Mouse (Mus musculus): Measurements from ENCODE around the gene Scamp1. TPM values are rescaled to one million over a fixed set of nuclear protein-coding genes. Genes with fewer than 3 reads are reported as not detected.

The Scamp1 gene
- polyA plus RNA-seq, 1 experiment from 2014 or later = 74.9 TPM

DNA sequence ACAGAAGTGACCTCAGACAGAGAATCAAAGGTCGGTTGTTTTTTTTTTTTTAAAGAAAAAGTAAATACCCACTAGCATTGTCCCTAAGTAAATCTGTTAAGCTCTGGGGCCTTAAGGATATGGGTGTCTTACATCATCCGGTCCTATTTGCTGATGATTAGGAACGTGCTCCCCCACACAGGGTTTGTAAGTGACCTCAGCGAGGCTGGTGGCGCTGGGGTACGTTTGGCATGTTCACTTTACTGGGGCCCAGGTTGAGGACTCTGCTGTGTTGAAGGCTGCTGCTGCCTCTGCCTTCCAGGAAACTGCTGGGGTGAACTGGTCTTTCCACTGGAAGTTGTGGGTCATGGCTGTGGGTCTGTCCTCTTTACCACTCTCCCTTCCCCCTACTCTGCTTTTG lies 121.2 kb downstream of the Scamp1 start:
- no peak for TF ChIP-seq CTCF (IDR thresholded peaks at IDR 0.05)
- ATAC-seq (no peak), DNase-seq (ENCODE audit: low read depth, low spot score) (no peak)
- ChIA-PET CTCF (no interaction called here), POLR2A (no interaction called here)
- in situ Hi-C loops (cut with MboI; ENCODE audit: low pct_unique_long_range_greater_than_20kb) = no loop called here
- no peaks in the 10 kb centered on the region for H3K27me3 ChIP-seq

- no peak for DNase-seq (ENCODE audit: low read depth, low spot score)
- ChIA-PET CTCF (interaction anchor here (1.3 to 1.6 kb wide), 3 partner anchors 9 to 46 kb away, joined by 4 to 5 read pairs (median 4); no protein-coding TSS in a partner anchor), POLR2A (no interaction called here)
- TF ChIP-seq CTCF (IDR thresholded peaks at IDR 0.05) = no peak
- ATAC-seq = no peak
- in situ Hi-C loops (cut with MboI; ENCODE audit: low pct_unique_long_range_greater_than_20kb) = no loop called here
- no peaks in the 10 kb centered on the region for H3K27me3 ChIP-seq
Measured at GRCm38 (mm10) chr13:94159478-94160220, 126.0 kb downstream of the Scamp1 start.

DNA sequence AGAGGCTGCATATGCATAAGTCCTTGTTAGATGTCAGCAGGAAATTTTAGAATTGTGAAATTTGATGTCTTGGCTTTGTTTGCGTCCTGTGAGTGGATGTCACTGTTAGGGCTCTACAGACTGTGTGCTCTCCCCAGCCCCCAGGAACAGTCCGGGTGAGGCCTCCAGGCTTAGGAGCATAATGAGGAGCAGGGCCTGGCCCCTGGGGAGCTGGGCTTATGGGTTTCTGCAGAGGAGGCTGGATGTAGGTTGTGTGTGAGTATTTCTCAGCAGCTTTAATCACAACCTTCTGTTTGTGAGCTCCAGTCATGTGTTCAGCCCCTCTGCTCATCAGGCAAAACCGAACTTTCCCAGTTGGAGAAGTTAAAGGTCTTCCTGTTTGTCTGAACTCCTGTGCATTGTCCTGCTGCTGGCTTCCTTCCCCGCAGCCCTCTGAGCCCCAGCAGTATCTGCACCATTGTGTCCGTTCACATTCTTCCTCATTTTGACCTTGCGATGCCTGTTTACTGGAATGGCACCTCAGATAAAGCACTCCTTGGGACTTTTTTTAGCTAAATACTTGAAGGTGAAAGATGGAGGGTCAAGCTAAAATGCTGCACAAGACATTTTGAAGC lies 126.7 kb downstream of the Scamp1 start:
- no peaks in the 10 kb centered on the region for H3K27me3 ChIP-seq
- ChIA-PET CTCF (interaction anchor here (1.3 to 1.7 kb wide), 3 partner anchors 17 to 47 kb away, joined by 4 to 5 read pairs (median 4); no protein-coding TSS in a partner anchor), POLR2A (no interaction called here)
- no peak for DNase-seq (ENCODE audit: low read depth, low spot score)
- ATAC-seq = no peak
- no peak for TF ChIP-seq CTCF (IDR thresholded peaks at IDR 0.05)
- in situ Hi-C loops (cut with MboI; ENCODE audit: low pct_unique_long_range_greater_than_20kb) = no loop called here

DNA sequence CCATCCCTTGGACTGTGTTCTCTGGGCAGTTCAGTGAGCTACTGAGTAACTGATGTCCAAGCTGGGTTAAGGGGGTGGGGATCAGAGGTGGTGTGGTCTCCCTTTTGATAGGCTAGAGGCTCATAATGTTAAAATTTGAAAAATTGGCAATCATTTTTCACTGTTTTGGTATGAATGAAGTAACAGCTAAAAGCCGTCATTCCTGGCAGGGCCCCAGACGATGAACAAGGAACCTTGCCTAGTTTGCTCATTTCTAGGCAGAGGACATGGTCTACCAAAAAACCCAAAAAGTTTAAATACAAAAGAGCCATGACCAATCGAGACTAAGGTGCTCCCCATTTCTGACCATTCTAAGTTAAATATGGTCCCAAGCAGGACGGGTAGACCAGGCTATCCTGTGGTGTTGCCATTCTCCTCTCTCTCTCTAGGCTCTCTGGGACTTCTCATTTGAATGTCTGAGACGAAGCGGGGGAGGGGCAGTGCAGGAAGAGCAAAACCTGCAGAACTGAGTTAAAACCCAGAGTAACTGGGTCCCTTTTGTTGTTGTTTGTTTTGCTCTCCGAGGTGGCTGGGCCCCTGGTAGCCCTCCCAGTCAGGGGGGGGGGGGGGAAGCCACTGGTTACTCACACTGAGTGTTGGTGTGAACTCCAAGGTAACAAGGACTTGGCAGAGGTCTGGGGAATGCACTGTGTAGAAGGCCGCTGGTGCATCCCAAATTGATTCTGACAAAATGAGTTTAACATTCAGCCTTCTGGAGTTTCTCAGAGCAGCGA lies 129.8 kb downstream of the Scamp1 start:
- DNase-seq (ENCODE audit: low read depth, low spot score) (no peak), ATAC-seq (no peak)
- no peaks in the 10 kb centered on the region for H3K27me3 ChIP-seq
- CTCF ChIA-PET = interaction anchor here (0.8 to 1.5 kb wide), 2 partner anchors 14 to 19 kb away, joined by 3 to 6 read pairs; no protein-coding TSS in a partner anchor
- POLR2A ChIA-PET = no interaction called here
- no peak for TF ChIP-seq CTCF (IDR thresholded peaks at IDR 0.05)
- in situ Hi-C loops (cut with MboI; ENCODE audit: low pct_unique_long_range_greater_than_20kb) = no loop called here

DNA sequence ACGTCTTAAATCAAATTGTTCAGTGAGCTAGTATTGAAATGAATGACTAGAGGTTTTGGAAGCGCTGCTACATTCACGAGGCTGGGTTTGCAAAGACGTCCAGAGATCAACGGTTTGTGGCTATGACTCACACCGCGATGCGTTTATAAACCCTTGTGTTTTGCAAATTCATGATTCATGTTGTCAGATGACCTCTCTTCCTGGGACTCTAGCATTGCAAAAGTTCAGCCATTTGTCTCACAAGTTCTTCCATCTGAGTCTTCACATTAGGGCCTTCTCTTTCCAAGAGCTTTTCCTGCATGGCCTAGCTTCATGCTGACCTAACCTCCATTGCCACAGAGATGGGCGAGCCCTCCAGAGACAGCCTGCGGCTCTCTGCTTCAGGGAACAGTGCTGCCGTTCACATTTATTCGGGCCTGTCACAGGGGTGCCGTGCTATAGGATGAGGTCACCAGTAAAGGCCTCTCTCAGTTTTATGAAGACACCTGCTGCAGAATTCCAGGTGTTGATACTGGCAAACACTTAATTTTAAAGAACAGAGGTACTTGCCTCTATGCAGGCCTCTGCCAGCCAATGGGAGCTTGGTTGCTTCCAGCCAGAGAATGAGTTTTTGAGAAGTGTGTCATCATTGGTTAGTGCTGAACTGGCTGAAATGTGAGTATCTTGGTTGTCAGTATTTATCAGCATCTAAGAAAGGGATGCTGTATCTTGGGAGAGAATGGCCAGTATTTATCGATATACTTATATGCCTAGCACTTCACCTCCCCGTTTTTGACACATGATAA lies 131.0 kb downstream of the Scamp1 start:
- in situ Hi-C loops (cut with MboI; ENCODE audit: low pct_unique_long_range_greater_than_20kb) = loop anchor here (5.0 kb wide), 1 partner anchor 38 kb away; no protein-coding TSS in a partner anchor
- CTCF ChIA-PET = interaction anchor here (0.8 to 1.3 kb wide), 4 partner anchors 10 to 20 kb away, joined by 3 to 4 read pairs (median 3); no protein-coding TSS in a partner anchor
- no peak for TF ChIP-seq CTCF (IDR thresholded peaks at IDR 0.05)
- DNase-seq (ENCODE audit: low read depth, low spot score) (peak; percentile 73), ATAC-seq (peak; percentile 68)
- no peaks in the 10 kb centered on the region for H3K27me3 ChIP-seq
- POLR2A ChIA-PET = interaction anchor here (0.8 kb wide), 1 partner anchor 14 kb away, joined by 4 read pairs; no protein-coding TSS in a partner anchor

DNA sequence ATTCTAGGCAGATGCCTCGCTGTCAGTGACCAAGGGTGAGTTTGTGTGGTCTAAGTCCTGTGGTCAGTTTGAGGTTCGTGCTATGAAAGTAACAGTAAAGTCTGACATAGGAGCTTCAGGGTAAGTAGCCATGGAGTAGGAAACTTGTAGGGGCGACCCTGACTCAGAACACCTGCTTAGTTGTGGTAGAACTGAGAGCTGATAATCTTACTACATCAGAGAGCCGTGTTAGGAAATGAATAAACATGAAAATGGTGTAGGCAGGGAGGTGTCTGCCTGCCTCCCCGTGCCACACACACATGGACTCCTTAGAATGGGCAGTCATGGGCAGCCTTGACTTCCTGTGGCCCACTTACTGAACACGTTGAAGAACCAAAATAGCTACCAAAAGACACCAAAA lies 132.0 kb downstream of the Scamp1 start:
- in situ Hi-C loops (cut with MboI; ENCODE audit: low pct_unique_long_range_greater_than_20kb) = loop anchor here (5.0 kb wide), 1 partner anchor 39 kb away; no protein-coding TSS in a partner anchor
- no peak for DNase-seq (ENCODE audit: low read depth, low spot score)
- ChIA-PET POLR2A (interaction anchor here (0.8 kb wide), 1 partner anchor 13 kb away, joined by 4 read pairs; no protein-coding TSS in a partner anchor), CTCF (interaction anchor here (0.6 to 1.3 kb wide), 3 partner anchors 9 to 930 kb away, joined by 3 to 4 read pairs (median 3); no protein-coding TSS in a partner anchor)
- ATAC-seq = no peak
- no peak for TF ChIP-seq CTCF (IDR thresholded peaks at IDR 0.05)
- no peaks in the 10 kb centered on the region for H3K27me3 ChIP-seq

GRCm38 (mm10) chr13:94152836-94153235 lies 132.8 kb downstream of the Scamp1 start:
- no peak for TF ChIP-seq CTCF (IDR thresholded peaks at IDR 0.05)
- POLR2A ChIA-PET = no interaction called here

More at GRCm38 (mm10) chr13:94152836-94153235, 132.8 kb downstream of the Scamp1 start:
- H3K27me3 ChIP-seq = no peaks in the 10 kb centered on the region
- ATAC-seq (no peak), DNase-seq (ENCODE audit: low read depth, low spot score) (no peak)
- in situ Hi-C loops (cut with MboI; ENCODE audit: low pct_unique_long_range_greater_than_20kb) = loop anchor here (5.0 kb wide), 1 partner anchor 39 kb away; no protein-coding TSS in a partner anchor
- CTCF ChIA-PET = no interaction called here

Other genes starting within 250 kb of the Scamp1 start
- gene Lhfpl2, start 228.1 kb downstream of the Scamp1 start, polyA plus RNA-seq (2021) = 33.0 TPM
- gene Ap3b1, start 73.1 kb upstream of the Scamp1 start, polyA plus RNA-seq (2021) = 76.2 TPM

All from Patski (cell line).